Mouse (Mus musculus) embryonic fibroblast, embryonic 13.5 days (primary cell): ENCODE data around the gene Zfp992.
"Not testable (repeated sequence)": the region's sequence is repeated elsewhere in the genome, so short reads cannot be mapped to it uniquely, and the experiment has no call there.

ENCODE experiments used
- CTCF ChIP-seq: IDR thresholded peaks from 2 replicates; pipeline ENCODE4 v1.5.1; 2011; ENCODE audit warnings: mild to moderate bottlenecking, control low read depth, low read length, moderate library complexity, borderline replicate concordance; ENCODE audit not compliant: insufficient read depth
- POLR2A ChIP-seq: IDR thresholded peaks from 2 replicates; pipeline ENCODE4 v1.6.1; 2011; ENCODE audit warnings: low read depth, mild to moderate bottlenecking, control low read depth, low read length, moderate library complexity

DNA sequence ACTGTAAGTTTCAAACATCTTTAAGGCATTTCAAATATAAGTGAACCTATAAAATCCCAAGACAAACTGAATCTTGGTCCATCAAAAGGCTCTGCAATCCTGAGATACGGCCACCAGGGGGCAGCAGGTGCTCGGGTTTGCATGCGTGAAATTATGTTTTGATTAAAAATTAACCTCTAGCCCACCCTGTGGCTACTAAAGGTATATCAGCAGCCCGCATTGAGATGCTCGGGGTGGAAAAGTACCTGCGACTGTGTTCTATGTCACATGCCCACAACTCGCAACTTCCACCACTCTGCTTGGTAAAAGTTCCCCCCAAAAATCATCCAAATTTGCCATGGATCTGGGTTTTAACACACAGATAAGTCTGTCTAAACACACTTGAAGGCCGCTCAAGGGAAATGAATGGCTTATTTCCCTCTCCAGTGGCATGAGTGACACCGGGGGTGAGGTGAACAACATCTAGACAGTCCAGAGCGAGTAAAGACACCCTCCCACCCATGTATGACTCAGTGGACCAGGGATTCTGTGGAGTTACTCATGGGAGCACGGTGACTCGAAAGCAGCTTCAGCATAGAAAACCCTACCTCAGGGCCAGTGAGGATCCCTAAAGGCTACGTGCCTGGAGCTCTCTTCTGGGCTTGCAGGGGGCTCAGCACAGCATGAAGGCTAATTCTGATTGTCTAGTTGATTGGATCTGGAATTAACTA, 34.9 kb downstream of the Zfp992 start:
- not testable (repeated sequence) for TF ChIP-seq CTCF, POLR2A
